ENCODE assay signal across 8 mouse cellular contexts in genomic region chr10:126979121-126979635, GRCm38 (mm10). TPM values are rescaled to one million over a fixed set of nuclear protein-coding genes. Genes with fewer than 3 reads are reported as not detected.
A peak's percentile ranks its signal among the peaks of the same experiment; 100 is the strongest.
DNase-seq lines count a peak whose midpoint lies in the region; ATAC-seq and TF ChIP-seq lines count a peak whose summit lies in the region.

No protein-coding gene starts in this region.

- no peak for ATAC-seq in G1E (ENCODE audit: extremely low read depth, insufficient number of reproducible peaks, low FRiP score, poor library complexity, severe bottlenecking)
- peak; percentile 27 for ATAC-seq in heart, embryonic 13.5 days (ENCODE audit: extremely low read depth, insufficient number of reproducible peaks, low FRiP score, low TSS enrichment)
- ATAC-seq in kidney, postnatal 0 days (replicated peaks; ENCODE audit: low FRiP score, low read depth) = peak; percentile 14
- ATAC-seq in activated CD4-positive, CD25-positive, alpha-beta regulatory T cell, adult 4 months = no peak

- TF ChIP-seq CTCF in G1E (IDR thresholded peaks at IDR 0.05; ENCODE audit: low read depth, low read length) = no peak
- no peak for TF ChIP-seq CTCF in cortical plate, adult 2 months (IDR thresholded peaks at IDR 0.05; ENCODE audit: extremely low read depth, insufficient read depth, low read length)
- no peak for TF ChIP-seq CTCF in kidney, postnatal 0 days (IDR thresholded peaks at IDR 0.05; ENCODE audit: low read depth)

- peaks cover 36% of the 10 kb centered on the region for H3K36me3 ChIP-seq in G1E (replicated peaks)
- no peaks in the 10 kb centered on the region for H3K36me3 ChIP-seq in heart, embryonic 13.5 days
- 0 out of 2 replicates have a peak, but pooled peaks cover 4% of the 10 kb centered on the region for H3K36me3 ChIP-seq in kidney, postnatal 0 days (ENCODE audit: insufficient read depth, low read length)

- H3K4me3 ChIP-seq in G1E (ENCODE audit: low read depth, low read length) = peak overlapping the region; percentile 87
- peak overlapping the region; percentile 49 for H3K4me3 ChIP-seq in cortical plate, adult 2 months (ENCODE audit: insufficient read depth, low read length)
- H3K4me3 ChIP-seq in heart, embryonic 13.5 days = peak overlapping the region; percentile 97
- H3K4me3 ChIP-seq in kidney, postnatal 0 days (replicated peaks; ENCODE audit: low read depth, low read length) = peak overlapping the region; percentile 98

- peak overlapping the region; percentile 99 for H3K27ac ChIP-seq in cortical plate, adult 2 months (ENCODE audit: insufficient read depth, low read length)
- peak overlapping the region; percentile 100 for H3K27ac ChIP-seq in heart, embryonic 13.5 days (replicated peaks)
- peak overlapping the region; percentile 99 for H3K27ac ChIP-seq in kidney, postnatal 0 days

- peak overlapping the region; percentile 100 for H3K9ac ChIP-seq in heart, embryonic 13.5 days
- peak overlapping the region; percentile 96 for H3K9ac ChIP-seq in kidney, postnatal 0 days (ENCODE audit: low read depth, low read length)

- H3K27me3 ChIP-seq in G1E (ENCODE audit: insufficient read depth, low read length) = peaks cover 28% of the 10 kb centered on the region
- H3K27me3 ChIP-seq in heart, embryonic 13.5 days (replicated peaks) = no peaks in the 10 kb centered on the region
- H3K27me3 ChIP-seq in kidney, postnatal 0 days (ENCODE audit: insufficient read depth, low read length) = no peaks in the 10 kb centered on the region

- H3K4me2 ChIP-seq in heart, embryonic 13.5 days = peak overlapping the region; percentile 86
- peak overlapping the region; percentile 93 for H3K4me2 ChIP-seq in kidney, postnatal 0 days (ENCODE audit: low read length)

- peak; percentile 56 to 66 for DNase-seq in B cell, adult 2 months
- DNase-seq in G1E (ENCODE audit: low spot score) = peak; percentile 68
- peak; percentile 65 for DNase-seq in kidney, postnatal 0 days (ENCODE audit: low spot score)
- peak; percentile 82 for DNase-seq in lung, postnatal 36 days
- DNase-seq in spleen, postnatal 4 days (ENCODE audit: low spot score in 2 of 2) = peak; percentile 54 to 85

- peaks cover 53% of the 10 kb centered on the region for H3K4me1 ChIP-seq in G1E (ENCODE audit: insufficient read depth, low read depth, low read length)
- peaks cover 7% of the 10 kb centered on the region for H3K4me1 ChIP-seq in cortical plate, adult 2 months (ENCODE audit: control insufficient read depth, insufficient read depth, low read length)
- peaks cover 54% of the 10 kb centered on the region for H3K4me1 ChIP-seq in heart, embryonic 13.5 days
- H3K4me1 ChIP-seq in kidney, postnatal 0 days (replicated peaks; ENCODE audit: insufficient read depth, low read length) = peaks cover 38% of the 10 kb centered on the region

- WGBS in heart, embryonic 13.5 days = under 1% methylated on average over 47 of the region's 62 CpGs
- under 1% methylated on average over 32 of the region's 62 CpGs for WGBS in kidney, postnatal 0 days

- H3K9me3 ChIP-seq in G1E (replicated peaks) = no peaks in the 10 kb centered on the region
- H3K9me3 ChIP-seq in heart, embryonic 13.5 days = no peaks in the 10 kb centered on the region
- no peaks in the 10 kb centered on the region for H3K9me3 ChIP-seq in kidney, postnatal 0 days (replicated peaks; ENCODE audit: low read length)

- TF ChIP-seq POLR2A in cortical plate, adult 2 months (IDR thresholded peaks at IDR 0.05; ENCODE audit: extremely low read depth, insufficient read depth, low read length) = no peak

RNA-seq across cellular contexts. Expression of gene Ctdsp2, which starts 0.7 kb away (rescaled TPM):
- total RNA-seq in G1E (2014; fragmentation: Nextera tagmentation) = 67.2 and 81.4 TPM in 2 replicates
- total RNA-seq in G1E (2017) = 28.1 and 30.2 TPM in 2 replicates
- polyA plus RNA-seq in G1E (2012) = 143 and 162 TPM in 2 replicates
- 76.5 TPM in 2 replicates for polyA plus RNA-seq in cortical plate, adult 2 months (2012; rRNA removed)
- polyA plus RNA-seq in heart, embryonic 13.5 days (2015; fragmentation: Nextera tagmentation; extraction: Ambion mirVana) = 37.1 and 39.6 TPM in 2 replicates
- polyA plus RNA-seq in kidney, postnatal 0 days (2015; fragmentation: Nextera tagmentation; extraction: Ambion mirVana) = 62.4 and 68.5 TPM in 2 replicates
- polyA plus RNA-seq in activated CD4-positive, CD25-positive, alpha-beta regulatory T cell, adult 4 months (2017; shearing (Covaris generic)) = 10 to 100 TPM; 29.8 to 35.8 TPM

RNA-seq across cellular contexts. Expression of gene Avil, which starts 21.3 kb away (rescaled TPM):
- total RNA-seq in G1E (2014; fragmentation: Nextera tagmentation) = not detected in 2 replicates
- total RNA-seq in G1E (2017) = 0.05 TPM in 1 of 2 replicates, not detected in the other
- polyA plus RNA-seq in G1E (2012) = 0.02 TPM in 1 of 2 replicates, not detected in the other
- polyA plus RNA-seq in cortical plate, adult 2 months (2012; rRNA removed) = 0.11 and 0.19 TPM in 2 replicates
- 0.17 and 0.21 TPM in 2 replicates for polyA plus RNA-seq in heart, embryonic 13.5 days (2015; fragmentation: Nextera tagmentation; extraction: Ambion mirVana)
- 0.07 and 0.10 TPM in 2 replicates for polyA plus RNA-seq in kidney, postnatal 0 days (2015; fragmentation: Nextera tagmentation; extraction: Ambion mirVana)
- not detected for polyA plus RNA-seq in activated CD4-positive, CD25-positive, alpha-beta regulatory T cell, adult 4 months (2017; shearing (Covaris generic))

RNA-seq across cellular contexts. Expression of gene Tsfm, which starts 51.5 kb away (rescaled TPM):
- 44.5 and 59.6 TPM in 2 replicates for total RNA-seq in G1E (2014; fragmentation: Nextera tagmentation)
- 53.2 and 54.5 TPM in 2 replicates for total RNA-seq in G1E (2017)
- polyA plus RNA-seq in G1E (2012) = 58.9 and 66.0 TPM in 2 replicates
- 34.6 and 36.2 TPM in 2 replicates for polyA plus RNA-seq in cortical plate, adult 2 months (2012; rRNA removed)
- polyA plus RNA-seq in heart, embryonic 13.5 days (2015; fragmentation: Nextera tagmentation; extraction: Ambion mirVana) = 86.6 and 92.5 TPM in 2 replicates
- 97.3 and 109 TPM in 2 replicates for polyA plus RNA-seq in kidney, postnatal 0 days (2015; fragmentation: Nextera tagmentation; extraction: Ambion mirVana)
- polyA plus RNA-seq in activated CD4-positive, CD25-positive, alpha-beta regulatory T cell, adult 4 months (2017; shearing (Covaris generic)) = 10 to 100 TPM; 42.5 to 57.1 TPM

Comparison
In these comparisons a context has a peak if more than half of its experiments do, and no peak if none do; other contexts are left out.
1. ATAC-seq: peak in heart, embryonic 13.5 days (single experiment) and kidney, postnatal 0 days (single experiment); none in G1E (single experiment) and activated CD4-positive, CD25-positive, alpha-beta regulatory T cell, adult 4 months (single experiment).
2. Peak in every context shown above with its lines, with median percentiles within 50 percentile points of each other: DNase-seq, H3K4me3 ChIP-seq and H3K27ac ChIP-seq.